Mouse (Mus musculus): ENCODE results near the gene Ccdc97. TPM values are rescaled to one million over a fixed set of nuclear protein-coding genes. Genes with fewer than 3 reads are reported as not detected.

Ccdc97 gene
- polyA plus RNA-seq, 1 experiment: 17.0 TPM

DNA sequence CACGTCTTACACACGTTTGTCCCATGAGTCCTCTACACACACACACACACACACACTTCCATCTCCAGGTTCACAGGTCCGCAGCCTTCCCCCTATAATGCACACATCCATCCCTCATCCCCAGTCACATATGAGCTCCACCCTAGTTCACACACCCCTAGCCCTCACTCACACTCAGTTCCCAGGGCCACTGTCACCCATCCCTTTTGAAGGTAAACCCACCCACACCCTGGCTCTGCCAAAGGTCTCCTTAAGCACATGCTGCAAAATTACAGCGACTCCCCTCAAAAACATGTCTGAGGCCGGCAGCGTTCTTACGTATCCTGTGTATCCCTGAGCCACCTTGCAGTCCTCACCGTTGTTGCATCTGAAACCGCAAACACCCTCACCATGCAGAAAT lies 44.6 kb downstream of the Ccdc97 start:
- no peak overlapping the region for H3K27ac ChIP-seq (replicated peaks; ENCODE audit: low read depth, low read length)
- H3K4me3 ChIP-seq (ENCODE audit: insufficient read depth, low read depth, low read length): no peak overlapping the region
- H3K4me1 ChIP-seq (ENCODE audit: control insufficient read depth, insufficient read depth, insufficient read length, low read length): no peaks in the 10 kb centered on the region; the same call in 1 of the 2 replicates

GRCm38 (mm10) chr7:25672442-25672841 lies 46.4 kb downstream of the Ccdc97 start:
- Histone ChIP-seq H3K4me1 (ENCODE audit: control insufficient read depth, insufficient read depth, insufficient read length, low read length) (no peaks in the 10 kb centered on the region; the same call in 1 of the 2 replicates), H3K4me3 (ENCODE audit: insufficient read depth, low read depth, low read length) (no peak overlapping the region), H3K27ac (replicated peaks; ENCODE audit: low read depth, low read length) (no peak overlapping the region)

DNA sequence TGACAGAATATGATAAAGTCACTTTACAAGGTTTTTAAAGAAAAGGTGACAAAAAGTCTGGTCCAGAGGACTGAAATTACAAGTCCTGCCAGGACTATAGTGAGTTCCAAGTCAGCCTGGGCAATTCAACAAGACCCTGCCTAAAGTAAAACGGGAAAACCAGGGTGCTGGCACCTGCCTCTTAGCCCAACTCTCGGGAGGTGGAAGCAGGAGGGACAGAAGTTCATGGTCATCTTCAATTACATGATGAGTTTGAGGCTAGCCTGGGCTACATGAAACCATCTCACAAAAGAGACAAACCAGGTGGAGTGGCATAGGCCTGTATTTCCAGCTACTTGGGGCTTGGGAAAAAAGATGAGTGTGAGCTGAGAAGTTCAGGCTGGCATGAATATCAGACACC lies 47.2 kb downstream of the Ccdc97 start:
- Histone ChIP-seq H3K4me3 (ENCODE audit: insufficient read depth, low read depth, low read length) (no peak overlapping the region), H3K27ac (replicated peaks; ENCODE audit: low read depth, low read length) (no peak overlapping the region), H3K4me1 (ENCODE audit: control insufficient read depth, insufficient read depth, insufficient read length, low read length) (no peaks in the 10 kb centered on the region; the same call in 1 of the 2 replicates)

DNA sequence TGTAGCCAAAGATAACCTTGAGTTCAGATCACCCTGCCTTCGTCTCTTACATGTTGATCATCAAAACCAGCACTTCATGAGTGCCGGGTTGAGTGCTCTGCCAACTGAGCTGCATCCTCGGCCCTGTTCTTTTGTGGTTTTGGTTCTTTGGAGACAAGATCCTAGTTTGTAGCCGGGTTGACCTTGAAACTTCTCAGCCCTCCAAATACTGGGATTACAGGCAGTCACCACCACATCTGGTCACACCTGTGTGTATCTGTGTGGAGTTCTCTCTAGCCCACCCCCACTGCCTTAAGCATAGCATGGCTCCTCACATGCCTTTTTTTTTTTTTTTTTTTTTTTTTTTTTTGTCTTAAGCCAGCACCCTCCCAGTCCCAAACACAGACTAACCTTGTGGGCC lies 48.8 kb downstream of the Ccdc97 start:
- H3K4me3 ChIP-seq (ENCODE audit: insufficient read depth, low read depth, low read length): no peak overlapping the region
- H3K27ac ChIP-seq (replicated peaks; ENCODE audit: low read depth, low read length): no peak overlapping the region
- H3K4me1 ChIP-seq (ENCODE audit: control insufficient read depth, insufficient read depth, insufficient read length, low read length): no peaks in the 10 kb centered on the region; the same call in 1 of the 2 replicates

- H3K4me3 ChIP-seq (ENCODE audit: insufficient read depth, low read depth, low read length): no peak overlapping the region
- H3K4me1 ChIP-seq (ENCODE audit: control insufficient read depth, insufficient read depth, insufficient read length, low read length): no peaks in the 10 kb centered on the region; the same call in 1 of the 2 replicates
- no peak overlapping the region for H3K27ac ChIP-seq (replicated peaks; ENCODE audit: low read depth, low read length)
These were observed 49.3 kb downstream of the Ccdc97 start for GRCm38 (mm10) chr7:25669631-25670030.

GRCm38 (mm10) chr7:25669158-25669557 lies 49.7 kb downstream of the Ccdc97 start:
- H3K4me1 ChIP-seq (ENCODE audit: control insufficient read depth, insufficient read depth, insufficient read length, low read length): no peaks in the 10 kb centered on the region
- H3K27ac ChIP-seq (replicated peaks; ENCODE audit: low read depth, low read length): no peak overlapping the region
- no peak overlapping the region for H3K4me3 ChIP-seq (ENCODE audit: insufficient read depth, low read depth, low read length)

DNA sequence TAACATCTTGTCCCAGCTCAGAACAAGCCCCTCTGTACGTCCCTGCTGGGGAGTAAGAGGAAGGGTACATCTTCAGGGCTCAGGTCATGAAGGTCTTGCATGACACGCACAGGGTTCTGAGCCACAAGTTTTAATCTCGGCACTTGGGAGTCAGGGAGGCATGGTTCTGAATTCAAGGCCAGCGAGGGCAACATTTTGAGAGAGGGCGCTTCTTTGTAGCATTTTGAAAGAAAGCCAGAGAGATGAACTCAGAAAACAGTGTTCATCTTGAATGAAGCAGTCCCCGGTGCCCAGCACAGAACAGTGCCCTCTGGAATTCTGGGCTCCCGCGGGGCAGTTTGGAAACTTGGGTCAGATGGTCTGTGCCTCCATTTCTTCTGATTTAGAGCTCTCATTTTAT lies 52.5 kb downstream of the Ccdc97 start:
- H3K4me1 ChIP-seq (ENCODE audit: control insufficient read depth, insufficient read depth, insufficient read length, low read length): no peaks in the 10 kb centered on the region
- H3K27ac ChIP-seq (replicated peaks; ENCODE audit: low read depth, low read length): no peak overlapping the region
- no peak overlapping the region for H3K4me3 ChIP-seq (ENCODE audit: insufficient read depth, low read depth, low read length)

Other genes with a start within 250 kb of the Ccdc97 start
- 4.3 and 8.3 TPM in 2 replicates for gene Ceacam1, start 241.5 kb downstream of the Ccdc97 start, polyA plus RNA-seq (2012; ENCODE audit: insufficient read depth, insufficient read length, missing spikeins)
- gene Ceacam2, start 179.2 kb downstream of the Ccdc97 start, polyA plus RNA-seq (2012; ENCODE audit: insufficient read depth, insufficient read length, missing spikeins): not detected in 2 replicates
- gene Erich4, start 103.2 kb downstream of the Ccdc97 start, polyA plus RNA-seq (2012; ENCODE audit: insufficient read depth, insufficient read length, missing spikeins): not detected in 2 replicates
- gene Dmac2, start 99.7 kb downstream of the Ccdc97 start, polyA plus RNA-seq (2012; ENCODE audit: insufficient read depth, insufficient read length, missing spikeins): 39.0 and 39.4 TPM in 2 replicates
- gene B3gnt8, start 92.4 kb downstream of the Ccdc97 start, polyA plus RNA-seq (2012; ENCODE audit: insufficient read depth, insufficient read length, missing spikeins): 0.83 and 1.2 TPM in 2 replicates
- gene Bckdha, start 60.1 kb downstream of the Ccdc97 start, polyA plus RNA-seq (2012; ENCODE audit: insufficient read depth, insufficient read length, missing spikeins): 622 and 668 TPM in 2 replicates
- 38.1 and 39.7 TPM in 2 replicates for gene Exosc5, start 59.9 kb downstream of the Ccdc97 start, polyA plus RNA-seq (2012; ENCODE audit: insufficient read depth, insufficient read length, missing spikeins)
- gene Tmem91, start 43.9 kb downstream of the Ccdc97 start, polyA plus RNA-seq (2012; ENCODE audit: insufficient read depth, insufficient read length, missing spikeins): not detected in 2 replicates
- gene B9d2, start 38.3 kb downstream of the Ccdc97 start, polyA plus RNA-seq (2012; ENCODE audit: insufficient read depth, insufficient read length, missing spikeins): 8.8 and 10.9 TPM in 2 replicates
- 11.7 and 13.2 TPM in 2 replicates for gene Tgfb1, start 32.1 kb downstream of the Ccdc97 start, polyA plus RNA-seq (2012; ENCODE audit: insufficient read depth, insufficient read length, missing spikeins)
- gene Hnrnpul1, start 35.7 kb upstream of the Ccdc97 start, polyA plus RNA-seq (2012; ENCODE audit: insufficient read depth, insufficient read length, missing spikeins): 42.6 and 44.5 TPM in 2 replicates
- 18.6 and 24.1 TPM in 2 replicates for gene Axl, start 69.6 kb upstream of the Ccdc97 start, polyA plus RNA-seq (2012; ENCODE audit: insufficient read depth, insufficient read length, missing spikeins)
- not detected in 2 replicates for gene Cyp2s1, start 97.8 kb upstream of the Ccdc97 start, polyA plus RNA-seq (2012; ENCODE audit: insufficient read depth, insufficient read length, missing spikeins)
- 2.9 and 47.4 TPM in 2 replicates for gene Cyp2b10, start 178.5 kb upstream of the Ccdc97 start, polyA plus RNA-seq (2012; ENCODE audit: insufficient read depth, insufficient read length, missing spikeins)